Mouse (Mus musculus) liver (tissue): ENCODE data around the gene Tbc1d8.

ENCODE experiments used
- DNase-seq: peaks from one replicate; pipeline ENCODE4 v3.0.0-alpha.2; 2020; ENCODE audit warnings: mixed read lengths

The Tbc1d8 gene

DNA sequence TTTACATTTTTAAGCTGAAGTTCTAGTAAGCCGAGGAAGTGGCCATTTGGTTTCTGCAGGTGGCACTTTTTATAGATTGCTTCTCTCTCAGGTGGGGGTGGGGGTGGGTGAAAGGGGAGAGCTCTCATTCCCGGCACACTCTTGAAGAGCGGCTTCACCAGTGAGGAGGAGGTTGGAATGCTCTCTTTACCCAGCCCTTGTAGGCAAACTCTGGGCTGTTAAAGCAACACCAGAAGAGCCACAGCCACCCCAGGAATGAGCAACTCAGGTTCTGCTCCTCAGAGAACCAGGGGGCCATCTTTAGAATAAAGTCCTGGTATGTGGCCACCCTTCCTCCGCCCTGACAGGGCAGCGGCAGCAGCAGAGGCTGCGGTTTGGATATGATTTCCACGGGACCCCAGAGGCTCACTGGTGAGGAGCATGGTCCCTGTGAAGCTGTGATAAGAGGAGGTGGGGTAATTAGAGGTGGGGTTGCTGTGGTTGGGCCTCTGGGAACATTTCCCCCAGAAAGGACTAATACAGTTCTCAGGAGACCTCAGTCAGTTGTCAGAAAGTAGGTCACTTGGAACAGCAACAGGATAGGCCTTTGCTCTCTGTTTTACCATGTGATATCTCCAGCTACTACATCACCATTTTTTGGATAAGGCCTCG is 85.2 kb downstream of the Tbc1d8 start:
- DNase-seq, result peak; percentile 67

DNA sequence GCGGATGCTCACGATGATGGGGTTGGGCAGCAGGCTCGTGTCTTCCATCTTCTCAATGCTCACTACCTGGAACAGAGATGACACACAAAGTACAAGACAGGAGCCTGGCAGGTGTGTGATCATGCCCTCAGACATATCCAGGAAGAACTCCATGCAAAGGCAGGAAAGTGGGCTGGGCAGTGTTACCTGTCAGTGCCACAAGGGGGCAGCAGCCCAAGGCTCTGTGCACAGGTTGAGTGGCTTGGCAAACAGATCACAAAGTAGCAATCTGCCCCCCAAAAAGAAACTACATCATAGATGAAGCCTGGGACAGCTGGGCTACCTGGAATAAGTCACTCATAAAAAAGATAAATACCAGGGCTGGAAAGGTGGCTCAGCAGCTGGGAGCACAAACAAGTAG is 86.4 kb downstream of the Tbc1d8 start:
- peak; percentile 80 for DNase-seq

- DNase-seq, result no peak
Measured at GRCm38 (mm10) chr1:39391652-39392051, 86.9 kb downstream of the Tbc1d8 start.

DNA sequence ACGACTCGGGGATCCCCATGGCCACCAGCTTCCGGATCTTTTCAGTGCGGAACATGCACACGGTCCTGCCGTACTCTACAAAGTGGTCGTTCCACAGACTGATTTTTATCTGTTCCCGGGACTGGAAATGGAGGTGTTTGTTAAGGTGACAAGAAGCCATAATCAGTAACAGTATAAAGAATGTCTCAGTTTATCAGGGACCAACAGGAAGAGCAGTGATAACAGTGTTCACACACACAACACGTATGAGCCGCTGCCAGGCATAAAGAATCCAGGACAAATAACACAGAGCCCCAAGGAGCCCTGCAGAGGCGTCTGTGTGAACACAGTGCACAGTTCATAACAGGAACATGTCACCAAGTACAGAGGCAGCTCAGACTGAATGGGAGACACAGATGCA is 89.2 kb downstream of the Tbc1d8 start:
- no peak for DNase-seq

- peak; percentile 62 for DNase-seq
Measured at GRCm38 (mm10) chr1:39388163-39388562, 90.4 kb downstream of the Tbc1d8 start.

- no peak for DNase-seq
Measured at GRCm38 (mm10) chr1:39387497-39387896, 91.1 kb downstream of the Tbc1d8 start.

GRCm38 (mm10) chr1:39386456-39386855 is 92.1 kb downstream of the Tbc1d8 start:
- no peak for DNase-seq

DNA sequence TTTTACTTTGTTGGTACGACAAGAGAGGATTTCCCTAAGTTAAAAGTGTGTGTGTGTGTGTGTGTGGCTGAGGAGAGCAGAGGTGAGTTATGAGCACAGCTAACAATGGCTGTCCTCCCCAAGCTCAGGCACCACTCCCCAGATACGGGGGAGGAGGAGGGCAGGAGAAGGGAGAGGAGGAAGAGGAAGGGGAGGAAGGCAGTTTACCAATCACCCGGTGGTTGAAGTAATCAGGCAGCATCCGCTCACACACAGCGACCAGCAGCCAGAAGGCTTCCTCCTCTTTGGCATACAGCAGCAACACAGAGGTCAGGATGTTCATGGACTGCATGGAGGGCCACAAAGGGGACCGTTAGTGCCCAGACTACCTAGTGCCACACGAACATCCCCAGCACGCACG is 93.6 kb downstream of the Tbc1d8 start:
- no peak for DNase-seq

GRCm38 (mm10) chr1:39381017-39381416 is 97.5 kb downstream of the Tbc1d8 start:
- no peak for DNase-seq

DNA sequence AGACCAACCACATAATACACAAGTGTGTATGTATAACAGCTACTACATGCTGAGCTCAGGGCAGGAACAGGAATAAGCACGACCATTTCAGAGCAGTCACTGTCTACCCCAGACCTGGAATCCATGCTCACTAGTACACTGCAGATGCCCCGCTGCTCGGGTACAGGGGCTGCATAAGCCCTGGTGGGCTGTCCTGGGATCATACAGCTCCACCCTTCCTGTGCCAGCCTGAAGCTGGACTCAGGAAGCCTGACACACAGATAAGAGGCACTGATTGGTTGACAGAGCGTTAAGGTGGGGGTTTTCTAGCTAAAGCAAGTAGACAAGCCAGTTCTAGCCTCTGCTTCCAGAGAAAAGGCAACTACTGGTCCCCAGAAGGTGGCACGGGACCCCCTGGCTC is 99.5 kb downstream of the Tbc1d8 start:
- no peak for DNase-seq

DNA sequence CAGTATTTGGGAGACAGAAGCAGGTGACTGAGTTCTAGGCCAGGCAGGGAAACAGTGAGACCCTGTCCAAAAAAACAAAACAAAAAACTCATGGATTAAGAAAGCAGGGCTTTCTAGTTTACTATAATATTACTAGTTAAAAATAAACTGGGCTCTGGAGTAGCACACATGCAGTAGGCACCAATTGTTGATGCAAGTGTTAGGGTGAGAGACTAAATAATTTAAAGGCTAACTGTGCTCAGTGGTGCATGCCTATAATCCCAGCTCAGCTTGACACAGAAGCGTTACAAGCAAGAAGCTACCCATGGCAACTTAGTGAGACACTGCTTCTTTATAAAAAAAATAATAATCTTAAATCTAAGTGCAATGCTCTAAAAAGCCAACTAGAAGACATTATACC is 100.0 kb downstream of the Tbc1d8 start:
- DNase-seq, result no peak

GRCm38 (mm10) chr1:39376726-39377240 is 101.8 kb downstream of the Tbc1d8 start:
- DNase-seq, result no peak

DNA sequence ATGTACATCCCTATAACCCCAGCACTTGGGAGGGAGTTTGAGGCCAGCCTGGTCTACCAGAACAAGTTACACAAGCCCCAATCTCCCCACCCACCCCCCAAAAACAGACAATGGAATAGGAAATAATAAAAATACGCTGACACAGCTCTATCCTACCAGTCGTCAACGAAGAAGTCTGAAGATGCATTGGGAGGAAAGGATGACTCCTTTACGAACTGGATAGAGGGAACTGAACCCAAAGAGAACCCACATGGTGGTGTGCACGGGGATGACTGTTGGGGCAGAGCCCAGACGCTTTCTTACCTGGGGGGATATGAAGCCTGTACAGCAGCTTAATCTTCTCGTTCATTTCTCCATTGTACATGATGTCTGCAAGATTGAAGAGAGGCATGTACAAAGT is 102.4 kb downstream of the Tbc1d8 start:
- no peak for DNase-seq

- DNase-seq, result no peak
Measured at GRCm38 (mm10) chr1:39374231-39374809, 104.2 kb downstream of the Tbc1d8 start.

GRCm38 (mm10) chr1:39373378-39373777 is 105.2 kb downstream of the Tbc1d8 start:
- no peak for DNase-seq

GRCm38 (mm10) chr1:39372220-39372843 is 106.2 kb downstream of the Tbc1d8 start:
- DNase-seq, result no peak

GRCm38 (mm10) chr1:39370431-39370830 is 108.1 kb downstream of the Tbc1d8 start:
- no peak for DNase-seq

DNA sequence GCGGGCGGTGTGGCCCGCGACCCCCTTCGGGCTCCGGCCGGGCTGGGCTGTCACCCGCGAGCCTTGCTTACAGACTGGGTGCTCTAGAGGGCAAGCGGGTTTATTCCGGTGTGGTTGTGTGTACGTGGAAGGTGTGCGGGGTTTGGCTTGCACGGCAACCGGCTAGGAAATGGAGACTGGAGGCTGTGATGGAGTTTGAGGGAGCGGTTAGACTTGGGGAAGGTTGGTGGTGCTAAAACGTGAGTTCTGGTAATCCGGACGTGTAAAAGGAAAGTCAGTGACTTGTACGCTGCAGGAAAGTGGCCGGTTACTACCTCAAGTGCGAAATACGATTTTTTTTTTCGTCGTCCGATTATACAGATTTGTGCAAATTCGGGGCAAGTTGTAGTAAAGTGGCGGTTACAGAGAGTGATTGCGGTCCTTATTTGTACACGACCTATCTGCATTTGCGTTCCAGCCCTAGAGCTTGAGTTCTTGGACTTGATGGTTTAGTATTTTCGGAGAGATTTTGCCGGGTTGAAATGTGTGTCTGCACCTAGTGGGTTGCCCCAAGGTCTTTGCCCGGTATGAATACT is 110.2 kb downstream of the Tbc1d8 start:
- no peak for DNase-seq

GRCm38 (mm10) chr1:39367601-39368266 is 110.8 kb downstream of the Tbc1d8 start, which contains the start of gene Rpl31:
Gene Rpl31 (plus strand): TSS chr1:39367842.
- DNase-seq, result peak; percentile 96

GRCm38 (mm10) chr1:39367045-39367444 is 111.5 kb downstream of the Tbc1d8 start:
- DNase-seq, result no peak

DNA sequence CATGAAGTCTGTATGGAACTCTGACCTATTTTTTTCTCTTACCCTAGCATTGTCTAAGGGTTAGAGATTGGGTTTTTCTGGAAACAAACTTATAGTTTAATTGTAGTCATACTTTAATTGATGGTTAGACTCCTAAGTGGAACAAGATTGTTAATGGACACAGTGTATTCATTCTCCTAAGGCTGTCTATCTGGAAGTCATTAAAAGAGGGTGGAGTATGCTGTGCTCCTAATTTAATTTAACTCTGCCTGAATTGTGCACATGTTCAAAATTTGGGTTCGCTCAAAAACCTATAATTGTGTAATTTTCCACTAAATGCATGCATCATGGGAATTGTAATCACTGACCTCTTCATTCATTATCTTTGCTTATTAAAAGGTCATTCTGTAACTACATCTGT is 113.0 kb downstream of the Tbc1d8 start:
- DNase-seq, result no peak

- peak; percentile 38 for DNase-seq
Measured at GRCm38 (mm10) chr1:39362515-39362893, 116.1 kb downstream of the Tbc1d8 start.
